1 mouse cellular context compared by ENCODE assay signal in the genomic region with DNA sequence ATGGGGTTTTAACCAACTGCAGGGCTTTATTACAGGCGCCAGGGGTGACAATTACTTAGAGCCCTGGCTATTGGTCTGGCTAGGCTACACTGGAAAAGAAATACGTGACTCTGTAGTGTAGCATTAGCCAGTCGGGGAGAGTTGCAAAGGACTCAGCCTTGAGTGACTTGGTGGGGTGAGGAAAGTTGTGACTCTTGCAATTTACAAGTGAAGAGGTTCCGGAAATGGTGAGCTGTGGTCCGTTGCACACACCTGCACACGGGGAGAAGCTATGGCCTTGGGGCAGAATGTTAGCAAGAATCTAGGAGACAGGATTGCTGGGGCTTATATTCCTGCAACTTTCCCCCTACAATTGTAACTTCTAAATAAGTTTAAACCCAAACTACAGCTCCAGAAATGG.
TF ChIP-seq lines count a peak whose summit lies in the region.

No protein-coding gene starts in this region.

TF ChIP-seq in CH12.LX, 34 proteins besides CTCF, POLR2A, EP300 and RAD21 (continued from another document):
- no peak for TF ChIP-seq RCOR1 (conservative IDR thresholded peaks at IDR 0.05; ENCODE audit: low read depth, low read length)
TF ChIP-seq in CH12.LX: peak in this region for 2.
